Mouse (Mus musculus) intestine, embryonic 14.5 days (tissue): ENCODE results near the gene Mlh3. TPM values are rescaled to one million over a fixed set of nuclear protein-coding genes. Genes with fewer than 3 reads are reported as not detected.
A peak's percentile ranks its signal among the peaks of the same experiment; 100 is the strongest.
"Not testable (repeated sequence)": the region's sequence is repeated elsewhere in the genome, so short reads cannot be mapped to it uniquely, and the experiment has no call there.

ENCODE experiments used
- ATAC-seq: fragments of 200-750 bp; cut with Nextera tagmentation; replicated peaks from 2 replicates; pipeline ENCODE4 v1.8.0; 2017; ENCODE audit warnings: low read depth, moderate number of reproducible peaks, moderate TSS enrichment, moderate library complexity; ENCODE audit not compliant: low FRiP score, low TSS enrichment
- DNase-seq: peaks from one replicate; pipeline ENCODE4 v3.0.0-alpha.2; 2018; ENCODE audit warnings: low spot score
- H3K27ac ChIP-seq: fragments of 300-500 bp; sonication (generic); 2 replicates; pipeline ENCODE4 v1.5.1; 2014; ENCODE audit warnings: low read depth, mild to moderate bottlenecking, control low read depth
- H3K27me3 ChIP-seq: fragments of 300-500 bp; sonication (generic); replicated peaks from 2 replicates; pipeline ENCODE4 v1.6.1; 2014; ENCODE audit warnings: low read length, control low read depth; ENCODE audit not compliant: control insufficient read depth, insufficient read depth
- H3K36me3 ChIP-seq: fragments of 300-500 bp; sonication (generic); 2 replicates; pipeline ENCODE4 v1.6.1; 2014; ENCODE audit warnings: low read length, control low read depth; ENCODE audit not compliant: control insufficient read depth, insufficient read depth
- H3K4me1 ChIP-seq: fragments of 300-500 bp; sonication (generic); replicated peaks from 2 replicates; pipeline ENCODE4 v1.6.1; 2014; ENCODE audit warnings: low read length, control low read depth, mixed read lengths; ENCODE audit not compliant: control insufficient read depth, insufficient read depth
- H3K4me2 ChIP-seq: fragments of 300-500 bp; sonication (generic); 2 replicates; pipeline ENCODE4 v1.6.1; 2014; ENCODE audit warnings: low read length
- H3K4me3 ChIP-seq: fragments of 300-500 bp; sonication (generic); 2 replicates; pipeline ENCODE4 v1.5.1; 2014; ENCODE audit warnings: low read depth, low read length, control low read depth, mixed read lengths
- H3K9ac ChIP-seq: fragments of 300-500 bp; sonication (generic); 2 replicates; pipeline ENCODE4 v1.6.1; 2014; ENCODE audit warnings: mild to moderate bottlenecking, low read length
- H3K9me3 ChIP-seq: fragments of 300-500 bp; sonication (generic); 2 replicates; pipeline ENCODE4 v1.6.1; 2016; ENCODE audit warnings: low read length, control low read depth; ENCODE audit not compliant: control insufficient read depth
- WGBS: fragments of 180-500 bp; shearing (Covaris S2); extraction: QIAGEN DNeasy Blood & Tissue Kit; methylation state at CpG from one replicate; pipeline ENCODE4 v1.1.7; 2014; 5-methylcytosine and 5-hydroxymethylcytosine counted together
- polyA plus RNA-seq: library from polyadenylated mRNA; unstranded; fragments of >200 nt; fragmentation: Nextera tagmentation; extraction: Ambion mirVana; gene quantifications from 2 replicates; pipeline ENCODE4 v1.2.1, GENCODE M21; 2014

Mlh3 gene
- polyA plus RNA-seq, 1 experiment from 2014 or later = 8.6 TPM

DNA sequence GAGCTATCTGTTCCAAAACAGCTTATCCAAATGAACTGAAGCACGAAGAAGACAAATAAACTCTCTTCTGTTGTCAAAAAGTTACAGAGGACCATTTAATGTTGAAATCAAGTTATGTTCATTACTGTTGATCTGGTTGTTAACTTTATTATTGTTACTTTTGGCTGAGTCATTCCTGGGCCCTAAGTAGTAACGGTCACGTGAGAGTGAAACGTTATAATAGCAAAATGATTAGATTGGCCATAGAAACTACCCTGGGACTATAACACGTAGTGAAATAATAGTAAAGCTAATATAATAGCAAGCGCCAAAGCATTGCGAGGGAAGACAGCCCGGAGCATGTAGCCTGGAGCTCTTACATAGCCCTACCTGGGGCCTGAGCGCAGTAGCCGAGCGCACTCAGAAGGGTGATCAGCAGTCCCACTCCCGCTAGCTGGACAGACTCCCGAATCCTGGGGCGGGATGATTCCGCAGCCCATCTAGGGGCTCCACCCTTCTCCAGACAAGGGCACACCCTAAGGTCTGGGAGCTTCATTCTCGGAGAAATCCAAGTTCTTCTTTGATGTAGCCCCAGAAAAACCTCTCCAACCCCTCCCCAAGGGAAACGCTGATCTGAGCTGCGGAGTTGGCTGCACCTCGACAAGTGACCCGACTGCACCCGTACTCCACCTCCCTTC, 17.5 kb upstream of the Mlh3 start, which contains the start of gene Acyp1:
TSS of gene Acyp1 (minus strand) at position 630 of the 677 bp plus-strand sequence.
- WGBS = 10% methylated on average over 21 of the region's 21 CpGs
- H3K36me3 ChIP-seq = no peaks in the 10 kb centered on the region
- peak within 1 kb of the TSS; percentile 41 for H3K4me3 ChIP-seq
- peaks cover 11% of the 10 kb centered on the region for H3K4me1 ChIP-seq
- ATAC-seq = peak; percentile 73
- H3K27ac ChIP-seq = peak within 1 kb of the TSS; percentile 81
- peak; percentile 79 for DNase-seq
- peak within 1 kb of the TSS; percentile 84 for H3K4me2 ChIP-seq
- H3K27me3 ChIP-seq = no peaks in the 10 kb centered on the region
- H3K9me3 ChIP-seq = no peaks in the 10 kb centered on the region
- H3K9ac ChIP-seq = peak within 1 kb of the TSS; percentile 59

DNA sequence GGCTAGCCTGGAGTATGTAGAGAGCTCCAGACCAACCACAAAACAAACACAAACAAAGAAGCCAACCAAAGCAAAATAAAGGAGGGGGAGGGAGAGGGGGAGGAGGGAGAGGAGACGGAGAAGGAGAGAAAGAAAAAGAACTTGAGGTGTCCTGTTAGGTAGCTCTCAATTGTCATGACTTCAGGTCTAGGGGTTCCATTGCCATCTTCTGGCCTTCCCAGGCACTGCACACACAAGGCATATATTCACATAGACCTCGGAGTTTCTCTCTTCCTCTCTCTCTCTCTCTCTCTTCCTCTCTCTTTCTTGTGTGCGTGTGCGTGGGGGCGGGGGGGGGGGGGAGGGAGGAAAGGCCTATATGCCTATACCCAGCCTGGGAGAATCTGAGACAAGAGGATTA, 16.5 kb upstream of the Mlh3 start:
- DNase-seq (no peak), ATAC-seq (no peak)
- Histone ChIP-seq H3K9me3 (no peaks in the 10 kb centered on the region), H3K4me2 (no peak overlapping the region), H3K9ac (no peak overlapping the region), H3K27ac (no peak overlapping the region), H3K4me3 (no peak overlapping the region), H3K36me3 (no peaks in the 10 kb centered on the region), H3K27me3 (no peaks in the 10 kb centered on the region), H3K4me1 (peaks cover 11% of the 10 kb centered on the region)
- WGBS = 31% methylated on average over 5 of the region's 5 CpGs

DNA sequence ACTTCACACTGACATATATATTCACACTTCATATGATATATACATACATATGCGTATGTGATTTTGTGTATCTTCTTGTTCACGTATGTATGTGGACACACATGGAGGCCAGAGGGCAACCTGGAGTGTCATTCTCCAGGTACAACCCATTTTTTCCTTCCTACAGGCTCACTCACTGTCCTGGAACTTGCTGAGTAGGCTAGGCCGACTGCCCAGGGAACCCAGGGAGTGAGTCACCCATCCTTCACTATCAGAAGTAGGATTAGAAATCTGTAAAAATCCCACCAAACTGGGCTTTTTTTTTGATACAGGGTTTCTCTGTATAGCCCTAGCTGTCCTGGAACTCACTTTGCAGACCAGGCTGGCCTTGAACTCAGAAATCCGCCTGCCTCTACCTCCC, 14.6 kb upstream of the Mlh3 start:
- no peak for ATAC-seq
- WGBS = 96% methylated on average over 4 of the region's 4 CpGs
- H3K4me3 ChIP-seq = no peak overlapping the region

GRCm38 (mm10) chr12:85284331-85284730, 13.9 kb upstream of the Mlh3 start:
- no peaks in the 10 kb centered on the region for H3K9me3 ChIP-seq
- H3K36me3 ChIP-seq = no peaks in the 10 kb centered on the region
- H3K27ac ChIP-seq = no peak overlapping the region
- WGBS = 70% methylated on average over 8 of the region's 8 CpGs
- DNase-seq (no peak), ATAC-seq (no peak)
- no peak overlapping the region for H3K4me3 ChIP-seq
- H3K9ac ChIP-seq = no peak overlapping the region
- H3K27me3 ChIP-seq = no peaks in the 10 kb centered on the region
- no peak overlapping the region for H3K4me2 ChIP-seq
- H3K4me1 ChIP-seq = peaks cover 14% of the 10 kb centered on the region

More for the DNA sequence above, 14.6 kb upstream of the Mlh3 start:
- Histone ChIP-seq H3K27me3 (no peaks in the 10 kb centered on the region), H3K4me2 (no peak overlapping the region), H3K27ac (no peak overlapping the region), H3K4me1 (peaks cover 14% of the 10 kb centered on the region), H3K9me3 (no peaks in the 10 kb centered on the region), H3K36me3 (no peaks in the 10 kb centered on the region), H3K9ac (no peak overlapping the region)
- no peak for DNase-seq

- ATAC-seq, H3K4me1 ChIP-seq, DNase-seq, H3K9me3 ChIP-seq, H3K27ac ChIP-seq, H3K36me3 ChIP-seq, H3K4me2 ChIP-seq, H3K4me3 ChIP-seq, H3K9ac ChIP-seq, H3K27me3 ChIP-seq: not testable (repeated sequence)
- 100% methylated on average over 1 of the region's 4 CpGs for WGBS
Measured at GRCm38 (mm10) chr12:85281756-85282155, 11.4 kb upstream of the Mlh3 start.

- Histone ChIP-seq H3K4me3 (0 out of 2 replicates have a peak overlapping the region, but pooled peaks have one; percentile 82), H3K9ac (no peak overlapping the region), H3K36me3 (no peaks in the 10 kb centered on the region), H3K27me3 (no peaks in the 10 kb centered on the region), H3K4me2 (peak overlapping the region; percentile 63), H3K27ac (no peak overlapping the region), H3K4me1 (peaks cover 2% of the 10 kb centered on the region; the same call in 1 of the 2 replicates), H3K9me3 (no peaks in the 10 kb centered on the region)
- 59% methylated on average over 12 of the region's 12 CpGs for WGBS
- no peak for DNase-seq
- 0 out of 2 replicates have a peak, but pooled peaks have one; percentile 10 for ATAC-seq
Measured at GRCm38 (mm10) chr12:85280845-85281651, 10.6 kb upstream of the Mlh3 start.

GRCm38 (mm10) chr12:85280105-85280844, 9.9 kb upstream of the Mlh3 start:
- Histone ChIP-seq H3K27ac (peak overlapping the region; percentile 70; the same call in 1 of the 2 replicates), H3K27me3 (no peaks in the 10 kb centered on the region), H3K9ac (peak overlapping the region; percentile 77), H3K36me3 (0 out of 2 replicates have a peak, but pooled peaks cover under 1% of the 10 kb centered on the region), H3K4me3 (peak overlapping the region; percentile 82), H3K4me1 (peaks cover 2% of the 10 kb centered on the region; the same call in 1 of the 2 replicates), H3K4me2 (peak overlapping the region; percentile 63), H3K9me3 (no peaks in the 10 kb centered on the region)
- DNase-seq (peak; percentile 99), ATAC-seq (peak; percentile 97)
- under 1% methylated on average over 31 of the region's 31 CpGs for WGBS

- 4% methylated on average over 10 of the region's 10 CpGs for WGBS
- peak; percentile 39 for ATAC-seq
- H3K9ac ChIP-seq = peak overlapping the region; percentile 77
- H3K4me2 ChIP-seq = peak overlapping the region; percentile 63
- H3K4me3 ChIP-seq = peak overlapping the region; percentile 82
- H3K4me1 ChIP-seq = peaks cover 2% of the 10 kb centered on the region; the same call in 1 of the 2 replicates
- H3K36me3 ChIP-seq = 0 out of 2 replicates have a peak, but pooled peaks cover 4% of the 10 kb centered on the region
- no peaks in the 10 kb centered on the region for H3K27me3 ChIP-seq
- no peak for DNase-seq
- 0 out of 2 replicates have a peak, but pooled peaks cover under 1% of the 10 kb centered on the region for H3K9me3 ChIP-seq
- H3K27ac ChIP-seq = peak overlapping the region; percentile 70; the same call in 1 of the 2 replicates
Measured at GRCm38 (mm10) chr12:85279396-85280080, 9.1 kb upstream of the Mlh3 start.
